Comparison of ENCODE assay signal across 8 mouse cellular contexts in the genomic region with DNA sequence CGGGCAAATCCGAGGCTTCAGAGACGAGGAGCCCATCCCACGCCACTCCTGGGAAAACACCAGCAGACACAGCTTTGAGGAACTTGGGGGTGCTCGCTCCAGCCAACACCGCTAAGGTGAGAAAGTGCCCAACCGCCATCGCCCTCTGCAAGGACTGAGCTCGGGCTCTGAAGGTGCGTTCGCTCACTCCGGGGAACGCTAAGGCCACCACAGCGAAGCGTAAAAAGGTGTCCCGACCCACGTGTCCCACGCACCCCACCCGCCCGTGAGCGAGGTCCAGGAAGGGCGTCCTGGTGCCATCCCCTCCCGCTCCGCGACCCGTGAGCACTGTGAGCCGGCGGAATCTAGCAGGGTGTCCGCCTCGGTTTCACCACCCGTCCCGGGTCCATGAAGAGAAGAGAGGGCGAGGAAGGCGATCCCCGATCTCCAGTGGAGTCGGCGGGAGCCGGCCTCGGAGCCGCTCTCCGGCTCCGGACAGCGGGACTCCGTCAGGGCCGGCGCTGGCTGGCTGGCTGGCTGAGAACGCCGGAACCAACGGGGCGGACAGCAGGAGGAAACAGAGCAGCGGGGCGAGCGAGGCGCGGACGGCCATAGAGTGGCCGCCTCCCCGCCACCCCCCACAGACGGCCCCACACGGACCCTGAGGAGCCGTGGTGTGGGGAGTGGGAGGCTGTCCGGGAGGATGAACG. TPM values are rescaled to one million over a fixed set of nuclear protein-coding genes. Genes with fewer than 3 reads are reported as not detected.
DNase-seq lines count a peak whose midpoint lies in the region; ATAC-seq and TF ChIP-seq lines count a peak whose summit lies in the region.

No protein-coding gene starts in this region.

- no peaks in the 10 kb centered on the region for H3K27me3 ChIP-seq in forebrain, embryonic 16.5 days (replicated peaks; ENCODE audit: control insufficient read depth, insufficient read depth, low read length)
- H3K27me3 ChIP-seq in intestine, embryonic 15.5 days (replicated peaks), result no peaks in the 10 kb centered on the region
- no peaks in the 10 kb centered on the region for H3K27me3 ChIP-seq in liver, embryonic 14.5 days (ENCODE audit: control insufficient read depth, insufficient read depth, low read length)

- WGBS in lung, adult 2 months, result under 1% methylated on average over 63 of the region's 63 CpGs
- WGBS in forebrain, embryonic 16.5 days, result under 1% methylated on average over 62 of the region's 63 CpGs
- under 1% methylated on average over 63 of the region's 63 CpGs for WGBS in intestine, embryonic 15.5 days
- WGBS in liver, embryonic 14.5 days (ENCODE audit: insufficient replicate concordance), result under 1% methylated on average over 63 of the region's 63 CpGs

- H3K27ac ChIP-seq in forebrain, embryonic 16.5 days (ENCODE audit: low read length), result peak overlapping the region; percentile 59
- peak overlapping the region; percentile 69 for H3K27ac ChIP-seq in intestine, embryonic 15.5 days
- peak overlapping the region; percentile 89 for H3K27ac ChIP-seq in liver, embryonic 14.5 days

- no peak for DNase-seq in lung, adult 2 months
- no peak for DNase-seq in lung, postnatal 10 days
- no peak for DNase-seq in liver, embryonic 14.5 days (ENCODE audit: low read depth in 3 of 3, low spot score in 3 of 3)
- DNase-seq in yolk sac, embryonic 10.5 days (ENCODE audit: low spot score), result no peak

- no peak for TF ChIP-seq CTCF in lung, adult 2 months (IDR thresholded peaks at IDR 0.05; ENCODE audit: insufficient read depth, low read length)
- TF ChIP-seq CTCF in liver, embryonic 14.5 days (IDR thresholded peaks at IDR 0.05; ENCODE audit: low read depth), result no peak

- H3K9ac ChIP-seq in forebrain, embryonic 16.5 days (replicated peaks; ENCODE audit: low read depth, low read length), result peak overlapping the region; percentile 75
- peak overlapping the region; percentile 82 for H3K9ac ChIP-seq in intestine, embryonic 15.5 days
- H3K9ac ChIP-seq in liver, embryonic 14.5 days (replicated peaks), result peak overlapping the region; percentile 98

- H3K4me1 ChIP-seq in lung, adult 2 months (ENCODE audit: control insufficient read depth, insufficient read depth, low read length), result peaks cover 4% of the 10 kb centered on the region; the same call in 1 of the 2 replicates
- peaks cover 25% of the 10 kb centered on the region for H3K4me1 ChIP-seq in forebrain, embryonic 16.5 days (replicated peaks; ENCODE audit: control insufficient read depth, insufficient read depth, low read length)
- peaks cover 5% of the 10 kb centered on the region; the same call in 1 of the 2 replicates for H3K4me1 ChIP-seq in intestine, embryonic 15.5 days (replicated peaks)
- H3K4me1 ChIP-seq in liver, embryonic 14.5 days (replicated peaks; ENCODE audit: control insufficient read depth in 2 of 2, insufficient read depth in 2 of 2, low read length in 1 of 2), result peaks cover 14 to 18% of the 10 kb centered on the region in 2 experiments

- peak overlapping the region; percentile 98 for H3K4me3 ChIP-seq in lung, adult 2 months (replicated peaks; ENCODE audit: extremely low read depth, low read depth, low read length)
- H3K4me3 ChIP-seq in forebrain, embryonic 16.5 days (replicated peaks; ENCODE audit: low read length), result peak overlapping the region; percentile 72
- peak overlapping the region; percentile 78 for H3K4me3 ChIP-seq in intestine, embryonic 15.5 days (replicated peaks)
- peak overlapping the region; percentile 87 to 97 for H3K4me3 ChIP-seq in liver, embryonic 14.5 days (ENCODE audit: insufficient read depth in 1 of 2, low read depth in 2 of 2, low read length in 2 of 2)

- ATAC-seq in activated CD4-positive, CD25-positive, alpha-beta regulatory T cell, adult 4 months, result peak; percentile 26
- ATAC-seq in forebrain, embryonic 16.5 days, result peak; percentile 71
- ATAC-seq in intestine, embryonic 15.5 days, result peak; percentile 65
- peak; percentile 41 for ATAC-seq in liver, embryonic 14.5 days (ENCODE audit: insufficient read depth)
- ATAC-seq in neutrophil, adult 5-6 weeks (ENCODE audit: extremely low read depth, insufficient number of reproducible peaks, low FRiP score, poor library complexity, severe bottlenecking), result peak; percentile 10; the same call in 1 of the 2 replicates

- peak overlapping the region; percentile 93 for H3K4me2 ChIP-seq in forebrain, embryonic 16.5 days (ENCODE audit: low read length)
- peak overlapping the region; percentile 67 for H3K4me2 ChIP-seq in intestine, embryonic 15.5 days (replicated peaks)
- peak overlapping the region; percentile 95 for H3K4me2 ChIP-seq in liver, embryonic 14.5 days (ENCODE audit: low read depth)

- no peaks in the 10 kb centered on the region for H3K9me3 ChIP-seq in forebrain, embryonic 16.5 days (ENCODE audit: control insufficient read depth, low read length)
- H3K9me3 ChIP-seq in intestine, embryonic 15.5 days, result no peaks in the 10 kb centered on the region
- H3K9me3 ChIP-seq in liver, embryonic 14.5 days (ENCODE audit: control insufficient read depth, low read length), result no peaks in the 10 kb centered on the region

- TF ChIP-seq EP300 in liver, embryonic 14.5 days (IDR thresholded peaks at IDR 0.05; ENCODE audit: low read depth), result no peak

- no peaks in the 10 kb centered on the region for H3K36me3 ChIP-seq in forebrain, embryonic 16.5 days (ENCODE audit: control insufficient read depth, insufficient read depth)
- H3K36me3 ChIP-seq in intestine, embryonic 15.5 days, result no peaks in the 10 kb centered on the region
- H3K36me3 ChIP-seq in liver, embryonic 14.5 days (replicated peaks; ENCODE audit: control insufficient read depth, insufficient read depth, low read depth), result no peaks in the 10 kb centered on the region; the same call in 1 of the 2 replicates

- no peak for TF ChIP-seq POLR2A in lung, adult 2 months (IDR thresholded peaks at IDR 0.05; ENCODE audit: borderline replicate concordance, extremely low read depth, low read depth, low read length)

RNA-seq across cellular contexts. Expression of a gene that starts 0.9 kb away (rescaled TPM):
- 15.5 and 19.2 TPM in 2 replicates for polyA plus RNA-seq in lung, adult 2 months (2012; rRNA removed)
- polyA plus RNA-seq in activated CD4-positive, CD25-positive, alpha-beta regulatory T cell, adult 4 months (2017; shearing (Covaris generic)), result 100 to 1,000 TPM; 135 to 152 TPM
- 109 and 110 TPM in 2 replicates for polyA plus RNA-seq in forebrain, embryonic 16.5 days (2015; fragmentation: Nextera tagmentation; extraction: Ambion mirVana)
- 78.6 and 90.3 TPM in 2 replicates for polyA plus RNA-seq in intestine, embryonic 15.5 days (2015; fragmentation: Nextera tagmentation; extraction: Ambion mirVana)
- polyA plus RNA-seq in liver, embryonic 14.5 days (2012; rRNA removed), result 9.0 and 12.6 TPM in 2 replicates
- 34.2 and 35.1 TPM in 2 replicates for polyA plus RNA-seq in liver, embryonic 14.5 days (2014; fragmentation: Nextera tagmentation; extraction: Ambion mirVana)
- 306 and 307 TPM in 2 replicates for total RNA-seq in neutrophil, adult 5-6 weeks (2017)

RNA-seq across cellular contexts. Expression of a gene that starts 14.9 kb away (rescaled TPM):
- polyA plus RNA-seq in lung, adult 2 months (2012; rRNA removed), result 31.7 and 36.5 TPM in 2 replicates
- polyA plus RNA-seq in activated CD4-positive, CD25-positive, alpha-beta regulatory T cell, adult 4 months (2017; shearing (Covaris generic)), result 10 to 100 TPM; 23.4 to 26.8 TPM
- polyA plus RNA-seq in forebrain, embryonic 16.5 days (2015; fragmentation: Nextera tagmentation; extraction: Ambion mirVana), result 21.5 and 21.9 TPM in 2 replicates
- 93.5 and 105 TPM in 2 replicates for polyA plus RNA-seq in intestine, embryonic 15.5 days (2015; fragmentation: Nextera tagmentation; extraction: Ambion mirVana)
- 47.6 and 58.6 TPM in 2 replicates for polyA plus RNA-seq in liver, embryonic 14.5 days (2012; rRNA removed)
- polyA plus RNA-seq in liver, embryonic 14.5 days (2014; fragmentation: Nextera tagmentation; extraction: Ambion mirVana), result 51.8 and 68.8 TPM in 2 replicates
- total RNA-seq in neutrophil, adult 5-6 weeks (2017), result 58.0 and 70.0 TPM in 2 replicates

RNA-seq across cellular contexts. Expression of a gene that starts 53.3 kb away (rescaled TPM):
- 19.6 and 20.6 TPM in 2 replicates for polyA plus RNA-seq in lung, adult 2 months (2012; rRNA removed)
- 10 to 100 TPM; 69.3 to 73.3 TPM for polyA plus RNA-seq in activated CD4-positive, CD25-positive, alpha-beta regulatory T cell, adult 4 months (2017; shearing (Covaris generic))
- 26.4 and 28.0 TPM in 2 replicates for polyA plus RNA-seq in forebrain, embryonic 16.5 days (2015; fragmentation: Nextera tagmentation; extraction: Ambion mirVana)
- polyA plus RNA-seq in intestine, embryonic 15.5 days (2015; fragmentation: Nextera tagmentation; extraction: Ambion mirVana), result 44.0 and 46.2 TPM in 2 replicates
- polyA plus RNA-seq in liver, embryonic 14.5 days (2012; rRNA removed), result 5.9 and 8.1 TPM in 2 replicates
- polyA plus RNA-seq in liver, embryonic 14.5 days (2014; fragmentation: Nextera tagmentation; extraction: Ambion mirVana), result 7.8 and 9.6 TPM in 2 replicates
- 40.5 and 44.6 TPM in 2 replicates for total RNA-seq in neutrophil, adult 5-6 weeks (2017)

RNA-seq across cellular contexts. Expression of a gene that starts 58.1 kb away (rescaled TPM):
- polyA plus RNA-seq in lung, adult 2 months (2012; rRNA removed), result 3.0 and 4.8 TPM in 2 replicates
- 10 to 100 TPM in 1 of 2 experiments, 1 to 10 TPM in 1; 5.0 to 12.3 TPM for polyA plus RNA-seq in activated CD4-positive, CD25-positive, alpha-beta regulatory T cell, adult 4 months (2017; shearing (Covaris generic))
- polyA plus RNA-seq in forebrain, embryonic 16.5 days (2015; fragmentation: Nextera tagmentation; extraction: Ambion mirVana), result 21.8 and 25.1 TPM in 2 replicates
- 21.4 and 23.6 TPM in 2 replicates for polyA plus RNA-seq in intestine, embryonic 15.5 days (2015; fragmentation: Nextera tagmentation; extraction: Ambion mirVana)
- 3.0 and 7.4 TPM in 2 replicates for polyA plus RNA-seq in liver, embryonic 14.5 days (2012; rRNA removed)
- 4.5 and 5.8 TPM in 2 replicates for polyA plus RNA-seq in liver, embryonic 14.5 days (2014; fragmentation: Nextera tagmentation; extraction: Ambion mirVana)
- total RNA-seq in neutrophil, adult 5-6 weeks (2017), result 4.7 and 9.3 TPM in 2 replicates

Comparison
In these comparisons a context has a peak if more than half of its experiments do, and no peak if none do; other contexts are left out.
1. ATAC-seq: peak in every context shown above with its lines; median percentile 71 in forebrain, embryonic 16.5 days; 65 in intestine, embryonic 15.5 days; 41 in liver, embryonic 14.5 days; 26 in activated CD4-positive, CD25-positive, alpha-beta regulatory T cell, adult 4 months; 10 in neutrophil, adult 5-6 weeks.